Mouse (Mus musculus) olfactory bulb, adult 2 months (tissue): Measurements from ENCODE around the gene Ldhd. TPM values are rescaled to one million over a fixed set of nuclear protein-coding genes. Genes with fewer than 3 reads are reported as not detected.

ENCODE experiments used
- H3K27ac ChIP-seq: fragments of 200-500 bp; 2 replicates; pipeline ENCODE4 v1.5.1; 2012; ENCODE audit warnings: low read depth, low read length; ENCODE audit not compliant: insufficient read depth
- H3K4me1 ChIP-seq: fragments of 200-500 bp; 2 replicates; pipeline ENCODE4 v1.6.1; 2012; ENCODE audit warnings: low read length; ENCODE audit not compliant: control insufficient read depth, insufficient read depth
- H3K4me3 ChIP-seq: fragments of 200-500 bp; 2 replicates; pipeline ENCODE4 v1.5.1; 2012; ENCODE audit warnings: mild to moderate bottlenecking, low read depth, low read length, moderate library complexity; ENCODE audit not compliant: insufficient read depth
- CTCF ChIP-seq: fragments of 200-500 bp; IDR thresholded peaks from 2 replicates; pipeline ENCODE4 v1.5.1; 2012; ENCODE audit warnings: low read depth, mild to moderate bottlenecking, low read length, moderate library complexity; ENCODE audit not compliant: insufficient read depth
- POLR2A ChIP-seq: fragments of 200-500 bp; IDR thresholded peaks from 2 replicates; pipeline ENCODE4 v1.6.1; 2012; ENCODE audit warnings: mild to moderate bottlenecking, low read depth, low read length, moderate library complexity; ENCODE audit not compliant: insufficient read depth
- WGBS: fragments of 180-500 bp; shearing (Covaris S2); methylation state at CpG from one replicate; pipeline ENCODE4 v1.1.7; 2018; 5-methylcytosine and 5-hydroxymethylcytosine counted together
- polyA plus RNA-seq: library from polyadenylated mRNA; stranded (reverse); fragments of >200 nt; gene quantifications from 2 replicates; pipeline ENCODE4 v1.2.4, GENCODE M21; 2012; ENCODE audit warnings: low replicate concordance; ENCODE audit not compliant: missing spikeins, insufficient read depth, insufficient read length

Gene Ldhd
- not detected in 2 replicates for polyA plus RNA-seq

DNA sequence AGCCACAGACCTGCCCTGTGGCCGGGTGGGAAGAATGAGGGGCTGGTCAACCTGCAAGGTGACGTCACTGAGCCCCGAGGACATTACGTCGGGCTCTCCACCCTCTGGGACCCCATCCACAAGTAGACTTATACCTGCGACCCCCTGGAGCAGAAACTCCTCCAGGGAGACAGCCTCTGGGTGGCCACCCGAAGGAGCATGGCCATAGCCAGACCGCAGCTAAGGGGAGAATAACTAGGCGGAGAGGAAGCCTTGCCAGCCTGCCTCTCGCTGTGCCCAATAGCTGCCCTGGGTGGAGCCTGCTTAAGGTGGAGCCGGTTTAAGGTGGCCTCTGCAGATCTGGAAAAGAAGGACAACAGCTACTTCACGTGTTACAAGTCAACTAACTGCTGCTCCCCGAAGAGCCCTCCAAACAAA lies at the start of gene Ldhd:
Ldhd (minus strand) TSS at position 270 of the 417 bp plus-strand sequence.
- 17% methylated on average over 13 of the region's 13 CpGs for WGBS
- Histone ChIP-seq H3K4me3 (peak within 1 kb of the TSS; percentile 42), H3K4me1 (peaks cover 31% of the 10 kb centered on the region), H3K27ac (0 out of 2 replicates have a peak within 1 kb of the TSS, but pooled peaks have one; percentile 2)
- no peak for TF ChIP-seq POLR2A

DNA sequence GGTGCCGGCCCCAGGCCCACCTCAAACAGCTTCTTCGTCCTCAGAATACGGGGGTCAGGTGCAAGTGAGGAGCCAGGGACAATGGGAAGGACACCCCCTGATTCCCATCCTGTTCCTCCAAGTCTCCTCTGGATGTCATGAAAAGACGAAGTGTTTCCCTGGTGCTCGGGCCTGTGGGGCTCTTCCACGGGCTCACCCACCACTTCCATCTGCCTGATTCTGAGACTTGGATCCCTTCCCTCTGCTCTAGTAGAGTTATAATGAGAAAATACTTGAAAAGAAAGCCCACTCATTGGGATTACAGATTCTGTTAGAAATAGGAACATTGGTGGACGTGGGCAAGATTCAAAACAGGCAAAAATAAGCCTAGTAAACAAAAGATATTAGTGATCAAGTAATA lies 48.7 kb upstream of the Ldhd start:
- no peaks in the 10 kb centered on the region for H3K4me1 ChIP-seq
- no peak overlapping the region for H3K27ac ChIP-seq
- 95% methylated on average over 7 of the region's 7 CpGs for WGBS
- no peak overlapping the region for H3K4me3 ChIP-seq
- TF ChIP-seq POLR2A (no peak), CTCF (no peak)

DNA sequence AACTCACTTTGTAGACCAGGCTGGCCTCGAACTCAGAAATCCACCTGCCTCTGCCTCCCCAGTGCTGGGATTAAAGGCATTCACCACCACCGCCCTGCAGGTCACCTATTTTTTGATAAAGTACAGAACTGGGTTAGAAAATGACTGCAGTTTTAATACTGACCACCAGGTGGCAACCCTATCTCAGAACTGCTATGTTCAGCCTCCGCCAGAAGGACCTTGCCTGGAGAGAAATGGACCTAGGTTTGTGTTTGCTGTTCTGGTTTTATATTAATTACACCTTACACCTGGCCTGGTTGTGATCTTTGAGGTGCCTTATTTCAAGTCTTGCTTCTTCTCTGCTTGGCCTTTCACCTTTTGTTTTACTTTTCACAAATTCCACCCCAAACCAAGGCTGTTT lies 47.9 kb upstream of the Ldhd start:
- Histone ChIP-seq H3K4me3 (no peak overlapping the region), H3K4me1 (no peaks in the 10 kb centered on the region), H3K27ac (no peak overlapping the region)
- TF ChIP-seq POLR2A (no peak), CTCF (no peak)
- WGBS: 25% methylated on average over 3 of the region's 3 CpGs

DNA sequence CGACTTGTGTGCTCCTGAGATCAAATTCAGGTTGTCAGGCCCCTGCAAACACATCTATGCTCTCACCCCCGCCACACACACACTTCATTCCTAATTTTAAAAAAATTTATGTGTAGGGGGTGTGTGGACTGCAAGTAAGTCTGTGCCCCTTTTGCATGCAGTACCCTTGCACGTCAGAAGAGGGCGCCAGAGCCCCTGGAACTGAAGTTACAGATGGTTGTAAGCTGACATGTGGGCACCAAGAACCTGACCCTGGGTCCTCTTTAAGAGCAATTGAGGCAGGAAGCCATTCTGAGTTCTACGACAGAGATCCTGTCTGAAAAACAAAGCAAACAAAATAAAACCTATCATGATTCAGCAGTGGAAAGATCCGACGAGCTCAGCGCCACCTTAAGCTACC lies 46.1 kb upstream of the Ldhd start:
- no peak overlapping the region for H3K27ac ChIP-seq
- TF ChIP-seq CTCF: no peak
- no peak for TF ChIP-seq POLR2A
- WGBS: 85% methylated on average over 8 of the region's 8 CpGs
- no peaks in the 10 kb centered on the region for H3K4me1 ChIP-seq
- no peak overlapping the region for H3K4me3 ChIP-seq

DNA sequence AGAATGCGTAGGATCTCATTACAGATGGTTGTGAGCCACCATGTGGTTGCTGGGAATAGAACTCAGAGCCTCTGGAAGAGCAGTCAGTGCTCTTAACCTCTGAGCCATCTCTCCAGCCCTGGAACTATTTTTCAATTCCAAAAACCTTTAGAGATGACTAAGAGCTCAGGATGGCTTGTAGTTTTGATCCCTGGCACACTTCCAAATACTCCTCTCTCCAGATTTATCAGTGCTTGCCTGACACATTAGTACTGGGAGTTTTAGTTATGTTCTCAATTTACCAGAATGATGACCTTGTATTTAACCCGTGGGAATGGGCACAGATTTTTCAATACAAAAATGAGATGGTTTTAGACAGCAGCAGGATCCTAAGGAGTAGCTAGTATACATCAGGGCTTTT lies 36.6 kb upstream of the Ldhd start:
- WGBS: 89% methylated on average over 2 of the region's 2 CpGs

DNA sequence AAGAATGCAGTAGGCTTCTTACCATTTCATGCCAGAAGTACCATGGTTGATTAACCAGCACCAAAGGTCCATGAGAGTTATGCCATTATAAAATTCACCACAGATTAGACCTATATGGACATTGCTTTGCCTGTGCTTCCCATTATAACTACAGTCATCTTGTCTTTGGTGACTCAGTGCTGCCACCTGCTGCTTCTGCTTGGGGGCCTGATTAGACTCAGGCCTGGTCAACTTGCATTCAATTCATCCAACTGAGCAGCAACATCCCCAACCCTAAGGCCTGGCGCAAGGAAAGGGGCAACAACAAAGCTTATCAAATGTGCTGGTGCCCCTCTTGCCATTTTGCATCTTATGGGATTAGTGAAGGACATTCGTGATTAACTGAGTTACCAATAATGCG lies 32.3 kb upstream of the Ldhd start:
- WGBS: 87% methylated on average over 3 of the region's 3 CpGs
- peaks cover 2% of the 10 kb centered on the region for H3K4me1 ChIP-seq

More for the DNA sequence above, 36.6 kb upstream of the Ldhd start:
- no peaks in the 10 kb centered on the region for H3K4me1 ChIP-seq
- TF ChIP-seq CTCF: no peak
- no peak for TF ChIP-seq POLR2A
- H3K4me3 ChIP-seq: no peak overlapping the region
- H3K27ac ChIP-seq: no peak overlapping the region

DNA sequence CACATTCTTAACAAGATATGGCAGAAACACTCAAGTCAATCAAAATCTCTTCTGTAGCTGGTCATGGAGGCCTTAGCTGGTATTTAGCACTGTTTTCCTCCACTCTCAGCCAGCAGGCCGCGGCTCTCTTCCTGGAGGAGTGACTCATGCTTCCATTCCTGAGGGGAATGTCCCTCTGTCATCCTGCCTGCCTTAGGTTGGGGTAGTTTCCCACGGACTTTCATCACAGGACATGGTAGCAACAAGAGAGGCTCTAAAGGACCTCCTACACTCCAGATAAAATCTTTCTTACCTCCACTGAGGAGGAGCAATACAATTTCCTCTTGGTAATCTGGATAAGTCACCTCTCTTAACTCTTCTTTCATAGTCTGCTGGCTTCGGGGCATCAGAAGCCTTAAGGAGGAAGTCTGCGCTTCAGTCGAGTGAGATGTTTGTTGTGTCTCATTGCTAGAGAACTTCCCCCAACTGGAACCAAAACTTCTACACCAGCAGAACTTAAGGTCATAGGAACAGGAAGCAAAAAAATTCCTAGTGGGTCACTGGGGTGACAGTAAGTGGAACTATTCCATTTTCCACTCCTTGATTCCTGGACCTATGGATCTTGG lies 28.7 kb upstream of the Ldhd start:
- peaks cover 2% of the 10 kb centered on the region for H3K4me1 ChIP-seq
- H3K27ac ChIP-seq: no peak overlapping the region
- TF ChIP-seq CTCF (no peak), POLR2A (no peak)
- no peak overlapping the region for H3K4me3 ChIP-seq
- 61% methylated on average over 6 of the region's 6 CpGs for WGBS

More for the DNA sequence above, 32.3 kb upstream of the Ldhd start:
- TF ChIP-seq POLR2A: no peak
- TF ChIP-seq CTCF: peak; percentile 36; the same call in 1 of the 2 replicates
- H3K27ac ChIP-seq: no peak overlapping the region
- H3K4me3 ChIP-seq: no peak overlapping the region

DNA sequence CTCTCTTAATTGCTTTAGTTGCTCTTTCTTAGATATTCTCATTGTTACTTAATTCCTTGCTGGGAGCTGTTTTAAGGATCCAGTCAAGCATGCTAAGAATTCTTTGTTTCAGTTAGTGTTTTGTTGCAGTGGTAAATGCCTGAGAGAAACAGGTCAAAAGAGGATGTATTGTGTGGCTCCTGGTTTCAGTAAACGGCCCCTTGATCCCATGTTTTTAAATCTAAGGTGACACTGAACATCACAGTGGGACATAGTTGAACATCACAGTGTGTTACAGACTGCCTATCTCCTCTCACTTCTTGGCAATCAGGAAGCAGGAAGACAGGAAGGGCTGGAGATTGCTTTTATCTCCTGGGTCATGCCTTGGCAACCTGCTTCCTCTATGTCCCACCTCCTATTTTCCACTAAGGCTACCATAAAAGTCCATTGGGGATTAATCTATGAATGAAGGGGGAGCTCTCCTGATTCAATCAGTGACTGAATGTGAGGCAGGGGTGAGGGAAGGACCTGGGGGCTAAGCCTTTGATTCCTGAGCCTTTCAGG lies 27.2 kb upstream of the Ldhd start:
- 31% methylated on average over 1 of the region's 1 CpGs for WGBS
- TF ChIP-seq POLR2A: no peak
- no peak for TF ChIP-seq CTCF
- no peak overlapping the region; the same call in 1 of the 2 replicates for H3K27ac ChIP-seq
- H3K4me3 ChIP-seq: no peak overlapping the region
- peaks cover 2% of the 10 kb centered on the region for H3K4me1 ChIP-seq

DNA sequence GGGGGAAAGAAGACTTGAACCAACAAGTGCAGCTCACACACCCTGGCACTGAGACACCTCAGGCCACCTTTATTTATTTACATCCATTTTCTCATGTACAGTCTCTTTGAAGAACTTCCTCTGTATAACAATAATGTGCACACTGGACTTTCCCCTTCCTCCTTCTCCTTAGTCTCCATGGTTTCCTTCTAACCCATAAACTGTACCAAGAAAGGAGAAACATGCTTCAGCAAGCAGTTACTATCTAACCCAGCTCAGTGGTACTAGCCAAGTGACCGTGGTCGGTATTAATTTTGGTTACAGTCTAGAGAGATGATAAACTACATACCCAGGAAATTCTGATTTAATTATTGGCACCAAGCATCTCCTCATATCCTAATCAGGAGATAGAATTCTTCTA lies 23.4 kb upstream of the Ldhd start:
- TF ChIP-seq CTCF: no peak
- TF ChIP-seq POLR2A: no peak
- Histone ChIP-seq H3K4me1 (peaks cover 7% of the 10 kb centered on the region), H3K4me3 (no peak overlapping the region), H3K27ac (no peak overlapping the region)
- WGBS: 87% methylated on average over 2 of the region's 2 CpGs
